Mouse (Mus musculus) gonadal fat pad, adult 2 months (tissue): ENCODE results near the gene Inava. TPM values are rescaled to one million over a fixed set of nuclear protein-coding genes. Genes with fewer than 3 reads are reported as not detected.

Source experiments
- polyA plus RNA-seq: library from polyadenylated mRNA; depleted of rRNA; stranded (reverse); fragments of >200 nt; gene quantifications from 2 replicates; pipeline ENCODE4 v1.2.3, GENCODE M21; 2012; rRNA removed

The Inava gene
- polyA plus RNA-seq, 1 experiment, result 15.9 TPM

Other genes with a start within 250 kb of the Inava start
- 0.47 and 0.61 TPM in 2 replicates for gene Igfn1, start 227.9 kb downstream of the Inava start, polyA plus RNA-seq
- gene Tmem9, start 226.1 kb downstream of the Inava start, polyA plus RNA-seq, result 89.9 and 107 TPM in 2 replicates
- not detected in 2 replicates for gene Ascl5, start 183.5 kb downstream of the Inava start, polyA plus RNA-seq
- 0.09 and 0.30 TPM in 2 replicates for gene Cacna1s, start 181.5 kb downstream of the Inava start, polyA plus RNA-seq
- 2.3 and 4.8 TPM in 2 replicates for gene Kif21b, start 102.9 kb downstream of the Inava start, polyA plus RNA-seq
- gene Mroh3, start 21.4 kb downstream of the Inava start, polyA plus RNA-seq, result 0.16 and 0.70 TPM in 2 replicates
- gene Gpr25, start 26.6 kb upstream of the Inava start, polyA plus RNA-seq, result 0.11 TPM in 1 of 2 replicates, not detected in the other
- gene Camsap2, start 111.8 kb upstream of the Inava start, polyA plus RNA-seq, result 5.5 and 9.2 TPM in 2 replicates
- 4.2 and 5.3 TPM in 2 replicates for gene Ddx59, start 181.0 kb upstream of the Inava start, polyA plus RNA-seq
- 0.05 and 0.14 TPM in 2 replicates for gene Kif14, start 232.1 kb upstream of the Inava start, polyA plus RNA-seq